Mouse (Mus musculus) T-helper 1 cell (primary cell): ENCODE measurements around the gene Slc25a19.

ENCODE experiments used
- in situ Hi-C: fragments of 300-600 bp; cut with MboI, MseI; formaldehyde crosslinking; loops from one replicate; pipeline ENCODE4 v1.15.1; 2025; ENCODE audit warnings: high pct_unique_total_duplicates

Gene Slc25a19

GRCm38 (mm10) chr11:115618732-115619516 is 9.2 kb downstream of the Slc25a19 start:
- in situ Hi-C loops = no loop called here

- in situ Hi-C loops = no loop called here
Observed at GRCm38 (mm10) chr11:115618001-115618400, 10.1 kb downstream of the Slc25a19 start.

DNA sequence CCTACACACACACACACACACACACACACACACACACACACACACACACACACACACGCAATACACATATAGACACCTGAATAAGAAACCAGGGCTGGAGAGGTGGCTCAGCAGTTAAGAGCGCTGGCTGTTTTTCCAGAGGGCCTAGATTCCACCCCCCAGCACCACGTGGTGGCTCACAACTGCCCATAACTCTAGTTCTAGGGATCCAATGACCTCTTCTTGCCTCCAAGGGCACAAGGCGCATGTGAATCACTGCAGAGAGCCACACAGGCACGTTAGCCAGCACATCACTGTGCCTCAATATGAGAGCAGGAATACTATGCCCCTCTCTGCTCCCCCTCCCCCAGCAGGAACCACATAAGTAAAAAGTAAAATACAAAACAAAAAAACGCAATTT is 11.2 kb downstream of the Slc25a19 start:
- in situ Hi-C loops = no loop called here

GRCm38 (mm10) chr11:115616371-115616770 is 11.7 kb downstream of the Slc25a19 start:
- in situ Hi-C loops = no loop called here

- in situ Hi-C loops = no loop called here
Observed at GRCm38 (mm10) chr11:115615875-115616274, 12.2 kb downstream of the Slc25a19 start.

DNA sequence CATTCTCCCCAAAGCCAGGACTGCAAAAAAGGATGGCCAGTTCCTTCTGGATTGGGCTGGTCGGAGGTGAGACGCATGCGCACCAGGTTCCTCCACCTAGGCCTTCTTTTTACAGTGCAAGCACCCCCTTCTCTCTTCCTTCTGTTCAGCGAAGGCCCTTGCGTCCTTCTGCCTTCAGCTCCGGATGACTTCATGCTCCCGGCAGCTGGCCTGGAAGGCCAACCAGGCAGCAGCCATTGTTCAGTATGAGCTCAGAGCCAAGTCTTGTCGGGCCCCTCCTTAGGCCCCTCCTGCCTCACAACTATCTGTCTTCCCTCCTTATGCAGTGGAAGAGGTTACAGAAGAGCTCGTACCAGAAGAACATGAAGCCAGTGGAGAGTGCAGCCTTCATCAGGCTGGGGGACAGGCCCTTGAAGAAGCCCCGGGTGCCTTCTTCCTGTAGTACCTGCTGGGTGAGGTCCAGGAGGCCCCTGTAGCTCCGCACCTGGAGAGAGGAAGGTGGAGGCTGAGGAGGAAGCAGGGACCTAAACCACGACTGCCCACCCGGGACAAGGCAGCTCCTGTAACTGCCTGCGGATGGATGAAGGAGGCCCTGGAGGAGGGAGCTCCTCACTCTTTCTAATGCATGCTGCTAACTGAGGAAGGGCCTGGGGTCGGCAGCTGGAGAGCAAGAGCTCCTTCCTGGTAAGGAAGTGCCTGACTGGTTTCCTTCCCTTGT is 12.8 kb downstream of the Slc25a19 start:
- in situ Hi-C loops = no loop called here

DNA sequence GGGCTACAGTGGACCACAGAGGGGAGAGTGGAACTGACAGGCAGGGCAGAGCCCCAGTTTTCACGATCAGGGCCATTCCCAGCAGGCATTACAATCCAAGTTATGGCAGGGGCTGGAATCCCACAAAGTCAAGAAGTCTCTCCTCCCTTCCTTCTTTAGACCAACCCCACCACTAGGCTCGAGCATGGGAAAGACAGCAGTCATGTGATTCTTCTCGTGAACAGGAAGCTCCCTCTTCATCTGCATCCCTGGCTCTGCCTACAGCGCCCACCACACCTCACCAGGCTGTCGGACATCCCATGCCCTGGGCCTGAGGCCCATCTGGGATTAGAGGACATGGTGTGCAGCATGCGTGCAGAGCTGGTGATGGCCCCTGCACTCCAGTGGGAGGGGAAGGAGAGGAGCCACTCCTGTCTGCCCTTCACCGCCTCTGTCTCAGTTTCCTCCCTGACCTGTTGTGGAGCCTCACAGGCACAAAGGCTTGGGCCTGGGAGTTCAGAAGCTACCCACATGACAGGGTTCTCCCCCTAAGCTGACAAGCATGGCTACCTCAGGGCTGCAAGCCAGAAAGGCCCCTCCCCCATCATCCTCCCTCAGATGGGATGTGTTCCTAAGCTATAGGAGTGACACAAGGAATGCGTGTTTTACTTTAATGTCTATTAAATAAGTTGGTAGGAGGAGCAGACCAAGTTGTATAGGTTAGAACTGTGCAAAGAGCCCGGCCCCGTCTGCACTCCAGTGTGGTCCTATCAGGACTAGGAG is 13.6 kb downstream of the Slc25a19 start:
- in situ Hi-C loops = no loop called here

- in situ Hi-C loops = no loop called here
Observed at GRCm38 (mm10) chr11:115613138-115613945, 14.8 kb downstream of the Slc25a19 start.

DNA sequence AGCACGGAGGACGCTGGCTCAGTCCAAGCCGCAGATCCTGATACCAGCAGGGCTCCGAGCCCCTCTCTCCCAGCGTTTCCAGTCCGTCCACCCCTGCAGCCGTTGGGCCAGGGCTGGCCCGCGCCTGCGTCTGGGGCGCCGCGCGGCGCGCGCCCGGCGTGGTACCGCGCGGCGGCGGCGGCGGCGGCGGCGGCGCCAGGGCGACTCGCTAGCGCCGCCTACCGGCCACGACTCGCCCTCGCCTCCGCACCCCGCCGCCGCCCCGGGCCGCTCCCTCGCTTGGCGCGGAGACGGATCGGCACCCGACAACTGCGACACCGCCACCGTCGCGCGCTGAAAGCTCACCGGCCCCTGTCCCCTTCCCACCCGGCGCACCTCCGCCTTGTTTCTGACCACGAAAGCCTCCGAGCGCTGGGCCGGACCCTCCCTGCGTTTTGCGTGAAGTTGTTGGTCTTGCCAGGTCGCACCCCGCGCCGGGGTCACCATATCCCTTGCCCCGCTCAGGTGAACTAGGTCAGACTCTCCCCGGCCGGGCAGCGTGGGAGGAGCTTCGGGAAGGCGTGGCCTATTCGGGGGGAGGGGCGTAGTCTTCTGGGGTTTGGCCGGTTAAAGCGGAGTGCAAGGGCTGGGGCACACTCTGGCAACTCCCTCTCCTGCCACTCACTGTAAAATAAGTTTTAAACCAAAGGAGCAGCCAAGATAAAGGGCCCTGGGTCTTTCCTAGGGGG is 15.5 kb downstream of the Slc25a19 start, which contains the start of gene Mif4gd:
Gene Mif4gd (minus strand): TSS at position 560 of the 728 bp plus-strand sequence.
- in situ Hi-C loops = no loop called here

DNA sequence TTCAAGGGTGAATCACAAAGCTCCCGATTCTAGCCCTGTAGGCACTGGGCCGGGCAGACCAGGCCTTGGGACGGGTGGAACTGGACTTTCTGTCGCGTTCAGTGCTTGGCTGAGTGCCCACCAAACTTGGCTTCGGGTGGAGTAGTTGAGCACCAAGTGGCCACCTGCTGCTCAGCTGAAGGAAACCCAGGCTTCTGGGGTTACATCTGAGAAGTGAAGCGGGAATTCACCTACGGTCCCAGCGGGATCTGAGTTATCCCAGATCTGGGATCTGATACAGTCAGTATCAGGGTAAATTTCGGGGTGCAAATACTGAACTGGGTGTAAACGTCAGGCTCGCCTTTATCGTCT is 16.1 kb downstream of the Slc25a19 start:
- in situ Hi-C loops = no loop called here

DNA sequence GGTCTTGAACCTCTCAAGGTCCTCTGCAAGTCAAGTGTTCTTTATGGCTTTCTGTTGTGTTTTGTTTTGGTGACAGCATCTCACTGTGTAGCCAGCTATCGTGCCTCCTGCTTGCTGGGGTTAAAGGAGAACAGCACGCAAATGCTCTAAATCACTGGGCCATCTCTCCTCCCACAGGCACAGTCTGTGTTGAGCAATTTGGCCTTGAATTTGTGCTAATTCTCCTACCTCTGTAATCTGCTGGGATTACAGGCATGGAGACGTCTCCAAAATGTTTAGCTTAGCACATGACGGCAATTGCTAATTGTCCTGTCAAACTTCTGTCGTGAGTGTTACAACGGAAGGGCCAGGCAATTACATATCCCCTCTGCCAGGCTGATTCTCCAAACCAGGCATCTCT is 16.9 kb downstream of the Slc25a19 start:
- in situ Hi-C loops = no loop called here

DNA sequence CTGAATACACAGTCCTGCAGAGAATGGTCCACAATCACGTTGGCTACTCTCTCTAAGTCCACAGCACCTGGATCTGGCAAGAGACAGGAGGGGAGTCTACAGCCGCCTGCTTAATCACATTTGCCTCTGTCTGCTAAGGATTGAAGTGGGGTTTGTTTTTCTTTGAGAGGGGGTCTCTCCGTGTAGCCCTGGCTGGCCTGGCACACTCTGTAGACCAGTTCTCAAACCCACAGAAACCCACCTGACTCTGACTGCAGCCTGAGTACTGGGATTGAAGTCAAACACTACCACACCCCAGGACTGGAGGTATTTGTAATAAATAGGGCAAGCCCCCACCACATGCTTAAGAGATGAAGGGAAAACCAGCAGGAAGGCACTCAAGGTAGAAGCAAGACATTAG is 18.5 kb downstream of the Slc25a19 start:
- in situ Hi-C loops = no loop called here

GRCm38 (mm10) chr11:115608421-115609399 is 19.4 kb downstream of the Slc25a19 start:
- in situ Hi-C loops = no loop called here

DNA sequence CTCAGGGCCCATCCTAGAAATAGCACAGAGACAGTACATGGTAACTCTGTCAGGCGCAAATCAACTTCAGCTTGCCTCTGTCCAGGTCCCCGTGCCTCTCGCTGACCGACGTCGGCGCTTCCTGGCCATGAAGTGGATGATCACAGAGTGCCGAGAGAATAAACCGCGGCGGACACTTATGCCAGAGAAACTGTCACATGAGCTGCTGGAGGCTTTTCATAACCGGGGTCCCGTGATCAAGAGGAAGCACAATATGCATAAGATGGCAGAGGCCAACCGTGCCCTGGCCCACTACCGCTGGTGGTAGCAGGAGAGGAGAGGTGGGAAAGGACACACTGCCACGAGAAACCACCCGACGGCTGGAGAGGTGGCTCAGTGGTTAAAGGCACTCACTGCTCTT is 21.4 kb downstream of the Slc25a19 start:
- in situ Hi-C loops = no loop called here

GRCm38 (mm10) chr11:115604304-115604696 is 23.8 kb downstream of the Slc25a19 start:
- in situ Hi-C loops = no loop called here

DNA sequence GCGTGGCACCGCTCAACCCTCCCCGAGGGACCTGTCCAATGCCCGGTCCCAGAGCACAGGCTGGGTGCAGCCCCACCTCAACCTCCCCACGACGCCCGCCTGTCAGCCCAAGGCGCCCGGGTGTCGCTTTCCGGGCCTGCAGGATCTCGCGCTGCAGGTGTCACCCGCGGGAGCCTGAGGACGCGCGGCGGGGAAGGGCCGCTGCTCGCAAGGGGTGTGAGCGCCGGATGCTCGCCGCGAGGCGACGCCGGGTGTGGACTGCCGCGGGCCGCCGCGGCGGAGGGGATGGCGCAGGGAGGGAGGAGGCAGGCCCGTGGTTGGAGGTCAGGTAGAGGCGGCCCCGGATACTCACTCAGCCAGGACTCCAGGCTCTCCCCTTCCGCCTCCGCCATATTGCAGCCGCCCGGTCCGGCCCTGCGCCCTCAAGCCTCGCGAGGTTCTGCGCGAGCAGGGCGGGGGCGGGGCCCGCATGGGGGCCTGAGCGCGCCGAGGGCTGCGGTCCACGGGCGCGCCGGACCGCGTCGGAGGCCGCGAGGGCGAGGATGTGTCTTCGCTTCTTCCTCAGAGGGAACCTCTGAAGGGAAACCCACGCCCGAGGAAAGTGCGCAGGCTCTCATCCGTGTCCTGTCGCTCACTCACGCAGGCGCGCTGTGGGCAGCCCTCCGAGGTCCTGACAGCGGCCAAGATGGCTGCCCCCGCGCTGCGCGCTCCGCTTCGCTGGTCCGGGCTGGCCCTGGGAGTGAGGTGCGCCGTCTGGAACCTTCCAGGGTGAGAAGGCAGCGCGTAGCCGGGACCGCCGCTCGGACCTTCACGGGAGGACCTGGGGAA is 24.4 kb downstream of the Slc25a19 start, which contains the start of the genes Mrps7 and Gga3:
Gene Mrps7 (plus strand): TSS at position 450 of the 828 bp plus-strand sequence.
Gene Gga3 (minus strand): TSS at position 576 of the 828 bp plus-strand sequence.
- in situ Hi-C loops = no loop called here

- in situ Hi-C loops = no loop called here
Observed at GRCm38 (mm10) chr11:115603128-115603475, 25.0 kb downstream of the Slc25a19 start.

DNA sequence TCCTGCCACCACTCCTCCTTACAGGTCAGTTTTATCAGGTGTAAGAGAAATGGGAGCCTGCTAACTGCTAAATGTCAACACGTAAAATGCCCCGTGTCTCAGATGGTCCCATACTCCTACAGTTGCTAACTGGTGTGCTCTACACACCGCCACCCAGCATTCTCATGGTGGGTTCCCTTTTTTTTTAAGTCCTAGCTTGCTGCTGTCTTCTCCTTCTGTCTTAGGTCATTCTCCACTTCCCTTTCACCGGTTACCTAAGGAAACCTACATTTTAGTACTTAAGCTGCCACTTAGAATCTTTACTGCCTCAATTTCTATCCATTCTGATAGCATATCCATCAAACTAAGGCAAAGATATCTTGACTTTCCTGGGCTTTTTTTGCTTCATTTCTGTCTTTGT is 26.9 kb downstream of the Slc25a19 start:
- in situ Hi-C loops = no loop called here

GRCm38 (mm10) chr11:115600743-115601142 is 27.4 kb downstream of the Slc25a19 start:
- in situ Hi-C loops = no loop called here
